Mouse (Mus musculus) forebrain, embryonic 11.5 days (tissue): ENCODE measurements around the gene Ube2q2. TPM values are rescaled to one million over a fixed set of nuclear protein-coding genes. Genes with fewer than 3 reads are reported as not detected.
"Not testable (repeated sequence)": the region's sequence is repeated elsewhere in the genome, so short reads cannot be mapped to it uniquely, and the experiment has no call there.

Source experiments
- ATAC-seq: fragments of 200-750 bp; cut with Nextera tagmentation; replicated peaks from 2 replicates; pipeline ENCODE4 v1.8.0; 2017; ENCODE audit warnings: moderate TSS enrichment; ENCODE audit not compliant: low FRiP score
- DNase-seq: peaks from one replicate; pipeline ENCODE4 v3.0.0-alpha.2; 2017; ENCODE audit warnings: low spot score
- H3K27ac ChIP-seq: fragments of 300-500 bp; sonication (generic); 2 replicates; pipeline ENCODE4 v1.5.1; 2014; ENCODE audit warnings: low read depth, low read length
- H3K27me3 ChIP-seq: fragments of 300-500 bp; sonication (generic); 2 replicates; pipeline ENCODE4 v1.6.1; 2014; ENCODE audit warnings: mild to moderate bottlenecking, low read length, mixed read lengths; ENCODE audit not compliant: control insufficient read depth, insufficient read depth
- H3K36me3 ChIP-seq: fragments of 300-500 bp; sonication (generic); 2 replicates; pipeline ENCODE4 v1.6.1; 2014; ENCODE audit warnings: mild to moderate bottlenecking, low read length, moderate library complexity, mixed read lengths; ENCODE audit not compliant: control insufficient read depth, insufficient read depth
- H3K4me1 ChIP-seq: fragments of 300-500 bp; sonication (generic); replicated peaks from 2 replicates; pipeline ENCODE4 v1.6.1; 2014; ENCODE audit warnings: low read length, mixed read lengths; ENCODE audit not compliant: control insufficient read depth, insufficient read depth
- H3K4me2 ChIP-seq: fragments of 300-500 bp; sonication (generic); 2 replicates; pipeline ENCODE4 v1.6.1; 2014; ENCODE audit warnings: low read depth, mild to moderate bottlenecking, low read length, moderate library complexity, mixed read lengths; ENCODE audit not compliant: severe bottlenecking
- H3K4me3 ChIP-seq: fragments of 300-500 bp; sonication (generic); 2 replicates; pipeline ENCODE4 v1.5.1; 2014; ENCODE audit warnings: low read depth, low read length
- H3K9ac ChIP-seq: fragments of 300-500 bp; sonication (generic); 2 replicates; pipeline ENCODE4 v1.6.1; 2014; ENCODE audit warnings: low read length
- H3K9me3 ChIP-seq: fragments of 300-500 bp; sonication (generic); 2 replicates; pipeline ENCODE4 v1.6.1; 2016; ENCODE audit warnings: low read length, mixed read lengths; ENCODE audit not compliant: control insufficient read depth
- WGBS: fragments of 180-500 bp; shearing (Covaris S2); extraction: QIAGEN DNeasy Blood & Tissue Kit; methylation state at CpG from one replicate; pipeline ENCODE4 v1.1.7; 2014; 5-methylcytosine and 5-hydroxymethylcytosine counted together
- polyA plus RNA-seq: library from polyadenylated mRNA; unstranded; fragments of >200 nt; fragmentation: Nextera tagmentation; extraction: Ambion mirVana; gene quantifications from 2 replicates; pipeline ENCODE4 v1.2.1, GENCODE M21; 2014

The Ube2q2 gene
- polyA plus RNA-seq, 1 experiment from 2014 or later: 49.4 TPM

- H3K4me1 ChIP-seq: no peaks in the 10 kb centered on the region
- ATAC-seq: no peak
- H3K4me3 ChIP-seq: no peak overlapping the region
- H3K36me3 ChIP-seq: peaks cover 9% of the 10 kb centered on the region; the same call in 1 of the 2 replicates
- no peak overlapping the region for H3K9ac ChIP-seq
- 91% methylated on average over 3 of the region's 3 CpGs for WGBS
- no peak overlapping the region for H3K27ac ChIP-seq
- no peaks in the 10 kb centered on the region for H3K9me3 ChIP-seq
- no peak overlapping the region for H3K4me2 ChIP-seq
- no peak for DNase-seq
- H3K27me3 ChIP-seq: no peaks in the 10 kb centered on the region
Measured at GRCm38 (mm10) chr9:55226251-55226650, 77.6 kb downstream of the Ube2q2 start.

DNA sequence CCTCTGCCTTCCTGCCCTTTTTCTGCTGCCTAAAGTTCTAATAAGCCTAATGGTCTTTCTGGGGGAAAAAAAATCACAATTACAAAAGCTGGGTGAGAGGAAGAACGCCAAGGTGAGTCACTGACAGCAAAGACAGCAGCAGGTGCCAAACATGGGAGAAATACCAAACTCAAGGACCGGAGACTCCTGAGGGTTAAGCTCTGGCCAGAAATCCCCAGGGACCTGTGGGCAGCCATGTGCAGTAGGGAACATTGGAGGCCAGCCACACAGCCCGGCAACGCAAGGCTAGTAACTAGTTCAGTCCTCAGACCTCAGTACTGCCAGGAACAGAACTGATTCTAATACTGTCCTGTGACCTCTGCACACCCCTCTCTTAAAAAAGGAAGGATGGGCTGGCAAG is 79.5 kb downstream of the Ube2q2 start:
- Histone ChIP-seq H3K27ac (no peak overlapping the region), H3K4me3 (no peak overlapping the region), H3K9me3 (no peaks in the 10 kb centered on the region), H3K27me3 (no peaks in the 10 kb centered on the region), H3K4me2 (no peak overlapping the region), H3K36me3 (peaks cover 6% of the 10 kb centered on the region; the same call in 1 of the 2 replicates), H3K4me1 (no peaks in the 10 kb centered on the region), H3K9ac (no peak overlapping the region)
- 90% methylated on average over 4 of the region's 4 CpGs for WGBS
- no peak for DNase-seq
- no peak for ATAC-seq

- Histone ChIP-seq H3K9me3 (no peaks in the 10 kb centered on the region), H3K9ac (no peak overlapping the region), H3K4me3 (no peak overlapping the region), H3K27ac (no peak overlapping the region), H3K36me3 (no peaks in the 10 kb centered on the region; the same call in 1 of the 2 replicates), H3K4me2 (no peak overlapping the region), H3K27me3 (no peaks in the 10 kb centered on the region), H3K4me1 (no peaks in the 10 kb centered on the region)
- 78% methylated on average over 10 of the region's 10 CpGs for WGBS
- DNase-seq (no peak), ATAC-seq (no peak)
Measured at GRCm38 (mm10) chr9:55229010-55229409, 80.4 kb downstream of the Ube2q2 start.

GRCm38 (mm10) chr9:55231544-55231943 is 82.9 kb downstream of the Ube2q2 start:
- Histone ChIP-seq H3K4me1 (no peaks in the 10 kb centered on the region), H3K9ac (no peak overlapping the region), H3K4me3 (no peak overlapping the region), H3K9me3 (no peaks in the 10 kb centered on the region), H3K27ac (no peak overlapping the region), H3K4me2 (no peak overlapping the region), H3K27me3 (no peaks in the 10 kb centered on the region), H3K36me3 (no peaks in the 10 kb centered on the region)
- no peak for DNase-seq
- WGBS: 62% methylated on average over 6 of the region's 6 CpGs
- no peak for ATAC-seq

GRCm38 (mm10) chr9:55232110-55232509 is 83.5 kb downstream of the Ube2q2 start:
- Histone ChIP-seq H3K36me3 (no peaks in the 10 kb centered on the region), H3K4me2 (no peak overlapping the region), H3K9ac (no peak overlapping the region), H3K4me3 (no peak overlapping the region), H3K27ac (no peak overlapping the region), H3K27me3 (no peaks in the 10 kb centered on the region), H3K4me1 (no peaks in the 10 kb centered on the region), H3K9me3 (no peaks in the 10 kb centered on the region)
- 95% methylated on average over 5 of the region's 5 CpGs for WGBS
- ATAC-seq: no peak
- DNase-seq: no peak

DNA sequence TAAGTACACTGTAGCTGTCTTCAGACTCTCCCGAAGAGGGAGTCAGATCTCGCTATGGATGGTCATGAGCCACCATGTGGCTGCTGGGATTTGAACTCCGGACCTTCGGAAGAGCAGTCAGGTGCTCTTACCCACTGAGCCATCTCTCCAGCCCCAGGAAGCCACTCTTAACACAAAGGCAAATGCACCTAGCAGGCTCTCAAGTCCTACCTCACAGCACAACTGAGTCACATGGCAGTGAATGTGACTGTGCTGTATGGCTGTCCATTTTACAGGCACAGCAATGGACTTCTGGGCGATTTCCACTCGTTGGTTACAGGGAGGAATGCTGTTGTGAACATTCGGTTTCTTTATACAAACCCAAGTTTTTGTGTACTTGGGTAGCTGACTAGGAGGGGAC is 83.9 kb downstream of the Ube2q2 start:
- DNase-seq (no peak), ATAC-seq (no peak)
- H3K9me3 ChIP-seq: no peaks in the 10 kb centered on the region
- no peak overlapping the region for H3K4me2 ChIP-seq
- H3K4me1 ChIP-seq: no peaks in the 10 kb centered on the region
- no peak overlapping the region for H3K9ac ChIP-seq
- no peak overlapping the region for H3K27ac ChIP-seq
- no peaks in the 10 kb centered on the region for H3K36me3 ChIP-seq
- H3K4me3 ChIP-seq: no peak overlapping the region
- WGBS: 90% methylated on average over 7 of the region's 7 CpGs
- no peaks in the 10 kb centered on the region for H3K27me3 ChIP-seq

GRCm38 (mm10) chr9:55233076-55233475 is 84.4 kb downstream of the Ube2q2 start:
- WGBS: 80% methylated on average over 11 of the region's 11 CpGs
- not testable (repeated sequence) for H3K4me2 ChIP-seq, DNase-seq, H3K9me3 ChIP-seq, H3K4me3 ChIP-seq, H3K36me3 ChIP-seq, ATAC-seq, H3K9ac ChIP-seq, H3K27me3 ChIP-seq, H3K27ac ChIP-seq, H3K4me1 ChIP-seq

- Histone ChIP-seq H3K4me1 (no peaks in the 10 kb centered on the region), H3K27ac (no peak overlapping the region), H3K4me2 (no peak overlapping the region), H3K9me3 (no peaks in the 10 kb centered on the region), H3K4me3 (no peak overlapping the region), H3K27me3 (no peaks in the 10 kb centered on the region), H3K9ac (no peak overlapping the region), H3K36me3 (no peaks in the 10 kb centered on the region)
- DNase-seq (no peak), ATAC-seq (no peak)
- WGBS: 81% methylated on average over 13 of the region's 13 CpGs
Measured at GRCm38 (mm10) chr9:55236235-55237165, 87.8 kb downstream of the Ube2q2 start.

DNA sequence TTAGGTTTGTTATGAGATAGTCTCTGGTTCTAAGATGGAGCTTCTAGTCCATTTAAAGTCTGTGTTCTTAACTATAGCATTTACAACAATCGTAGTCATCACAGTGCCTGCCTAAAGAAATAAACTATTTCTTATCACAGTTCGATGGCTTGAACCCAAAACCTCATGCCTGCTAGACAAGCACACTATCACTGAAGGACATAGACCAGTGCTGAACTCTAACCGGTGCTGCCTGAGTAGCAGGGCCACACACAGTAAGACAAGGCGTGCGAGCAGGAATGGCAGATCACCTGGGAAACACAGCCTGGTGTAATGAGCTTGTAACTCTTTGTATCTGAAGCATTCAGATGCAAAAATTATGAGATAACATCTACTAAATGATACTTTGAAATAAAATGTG is 92.2 kb downstream of the Ube2q2 start:
- Histone ChIP-seq H3K27ac (no peak overlapping the region), H3K4me1 (no peaks in the 10 kb centered on the region), H3K9ac (no peak overlapping the region), H3K36me3 (no peaks in the 10 kb centered on the region), H3K27me3 (no peaks in the 10 kb centered on the region), H3K4me2 (no peak overlapping the region), H3K9me3 (no peaks in the 10 kb centered on the region), H3K4me3 (no peak overlapping the region)
- 93% methylated on average over 5 of the region's 5 CpGs for WGBS
- DNase-seq (no peak), ATAC-seq (no peak)
